Mouse (Mus musculus): Measurements from ENCODE around the gene Farsa. TPM values are rescaled to one million over a fixed set of nuclear protein-coding genes. Genes with fewer than 3 reads are reported as not detected.
"Not testable (repeated sequence)": the region's sequence is repeated elsewhere in the genome, so short reads cannot be mapped to it uniquely, and the experiment has no call there.

Gene Farsa
- polyA plus RNA-seq, 1 experiment from 2014 or later, result 54.5 TPM

DNA sequence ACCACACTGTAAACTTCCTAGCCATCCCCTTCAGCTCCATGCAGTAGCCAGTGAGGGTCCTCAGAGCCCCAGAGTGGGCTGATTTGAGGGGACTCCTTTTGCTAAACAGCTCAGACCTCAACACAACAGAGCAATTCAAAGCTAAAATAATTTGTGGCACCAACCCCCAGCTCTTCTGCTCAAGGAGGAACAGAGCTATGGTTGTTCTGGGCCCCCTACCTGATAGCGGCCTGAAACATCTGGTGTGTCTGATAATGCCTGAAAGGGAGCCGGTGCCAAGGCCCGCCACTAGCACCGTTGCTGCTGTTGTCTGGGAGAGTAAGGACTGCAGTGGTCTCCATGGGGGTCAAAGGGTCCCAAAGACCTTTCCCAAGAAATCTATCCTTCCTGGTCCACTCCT lies 44.3 kb downstream of the Farsa start:
- Histone ChIP-seq H3K4me3 (ENCODE audit: low read depth, low read length) (peak overlapping the region; percentile 77; the same call in 1 of the 2 replicates), H3K27me3 (ENCODE audit: control insufficient read depth, insufficient read depth, low read length) (peaks cover 11% of the 10 kb centered on the region), H3K9ac (ENCODE audit: low read depth, low read length) (peak overlapping the region; percentile 10; the same call in 1 of the 2 replicates), H3K4me1 (ENCODE audit: control insufficient read depth, insufficient read depth, low read length) (peaks cover 9% of the 10 kb centered on the region), H3K36me3 (ENCODE audit: control insufficient read depth, insufficient read depth, low read length) (no peaks in the 10 kb centered on the region), H3K4me2 (peak overlapping the region; percentile 99), H3K9me3 (replicated peaks; ENCODE audit: control insufficient read depth, low read length) (no peaks in the 10 kb centered on the region), H3K27ac (ENCODE audit: low read depth, low read length) (peak overlapping the region; percentile 90)
- peak; percentile 63 for ATAC-seq (replicated peaks; ENCODE audit: insufficient number of reproducible peaks, low FRiP score, low TSS enrichment)
- 14% methylated on average over 4 of the region's 4 CpGs for WGBS (ENCODE audit: insufficient replicate concordance)

DNA sequence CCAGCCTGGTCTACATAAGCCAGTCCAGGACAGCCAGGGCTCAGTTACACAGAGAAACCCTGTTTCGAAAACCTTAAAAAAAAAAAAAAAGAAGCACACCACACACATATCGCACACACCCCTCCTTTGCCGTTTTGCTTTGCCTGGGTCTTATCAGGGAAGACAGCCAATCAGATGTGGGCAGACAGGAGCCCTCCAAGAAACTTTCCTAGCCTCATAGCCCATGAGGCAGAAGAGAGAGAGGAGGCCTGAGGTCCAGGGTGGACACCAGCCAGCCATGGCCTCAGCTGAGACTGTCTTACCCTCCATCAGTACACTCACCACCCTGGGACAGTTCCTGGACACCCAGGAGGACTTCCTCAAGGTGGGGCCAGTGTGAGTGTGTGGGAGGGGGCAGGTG lies 45.0 kb downstream of the Farsa start, which contains the start of gene Klf1:
Klf1 (plus strand) TSS at position 177 of the 400 bp plus-strand sequence.
- Histone ChIP-seq H3K9ac (ENCODE audit: low read depth, low read length) (peak within 1 kb of the TSS; percentile 88), H3K4me3 (ENCODE audit: low read depth, low read length) (peak within 1 kb of the TSS; percentile 77), H3K27ac (ENCODE audit: low read depth, low read length) (peak within 1 kb of the TSS; percentile 90), H3K4me2 (peak within 1 kb of the TSS; percentile 99), H3K36me3 (ENCODE audit: control insufficient read depth, insufficient read depth, low read length) (no peaks in the 10 kb centered on the region), H3K4me1 (ENCODE audit: control insufficient read depth, insufficient read depth, low read length) (peaks cover 9% of the 10 kb centered on the region), H3K9me3 (replicated peaks; ENCODE audit: control insufficient read depth, low read length) (no peaks in the 10 kb centered on the region), H3K27me3 (ENCODE audit: control insufficient read depth, insufficient read depth, low read length) (peaks cover 11% of the 10 kb centered on the region)
- WGBS (ENCODE audit: insufficient replicate concordance), result 51% methylated on average over 3 of the region's 3 CpGs
- peak; percentile 59 for ATAC-seq (replicated peaks; ENCODE audit: insufficient number of reproducible peaks, low FRiP score, low TSS enrichment)

DNA sequence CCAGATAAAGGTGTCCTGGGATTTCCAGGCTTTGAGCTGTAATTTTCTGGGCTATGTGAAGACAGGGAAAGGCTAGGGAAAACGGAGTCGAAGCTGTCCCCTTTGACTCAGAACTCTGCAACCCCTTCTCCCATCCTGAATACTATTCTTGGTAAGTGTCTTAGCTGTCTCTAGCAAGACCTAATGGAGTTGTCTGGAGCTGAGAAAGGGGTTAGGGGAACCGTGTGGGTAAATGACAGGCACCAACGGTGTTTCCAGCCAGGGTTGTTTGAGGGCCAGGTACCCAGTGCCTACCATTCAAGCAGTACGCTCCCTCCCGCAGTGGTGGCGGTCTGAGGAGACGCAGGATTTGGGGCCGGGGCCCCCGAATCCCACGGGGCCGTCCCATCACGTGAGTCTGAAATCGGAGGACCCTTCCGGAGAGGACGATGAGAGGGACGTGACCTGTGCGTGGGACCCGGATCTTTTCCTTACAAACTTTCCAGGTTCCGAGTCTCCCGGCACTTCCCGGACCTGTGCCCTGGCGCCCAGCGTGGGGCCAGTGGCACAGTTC lies 45.7 kb downstream of the Farsa start:
- H3K27ac ChIP-seq (ENCODE audit: low read depth, low read length), result peak overlapping the region; percentile 90

DNA sequence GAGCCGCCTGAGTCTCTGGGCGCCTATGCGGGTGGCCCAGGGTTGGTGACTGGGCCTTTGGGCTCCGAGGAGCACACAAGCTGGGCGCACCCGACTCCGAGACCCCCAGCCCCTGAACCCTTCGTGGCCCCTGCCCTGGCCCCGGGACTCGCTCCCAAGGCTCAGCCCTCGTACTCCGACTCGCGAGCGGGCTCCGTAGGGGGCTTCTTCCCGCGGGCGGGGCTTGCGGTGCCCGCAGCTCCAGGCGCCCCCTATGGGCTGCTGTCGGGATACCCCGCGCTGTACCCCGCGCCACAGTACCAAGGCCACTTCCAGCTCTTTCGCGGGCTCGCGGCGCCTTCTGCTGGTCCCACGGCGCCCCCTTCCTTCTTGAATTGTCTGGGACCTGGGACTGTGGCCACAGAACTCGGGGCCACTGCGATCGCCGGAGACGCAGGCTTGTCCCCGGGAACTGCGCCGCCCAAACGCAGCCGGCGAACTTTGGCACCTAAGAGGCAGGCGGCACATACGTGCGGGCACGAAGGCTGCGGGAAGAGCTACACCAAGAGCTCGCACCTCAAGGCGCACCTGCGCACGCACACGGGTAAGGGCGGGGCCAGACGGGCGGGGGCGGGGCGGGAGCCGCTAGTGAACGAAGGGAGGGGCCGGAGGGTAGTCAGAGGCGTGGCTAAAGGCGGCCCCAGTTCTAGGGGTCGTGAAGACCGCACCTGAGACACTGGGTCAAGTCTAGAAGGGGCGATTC lies 46.3 kb downstream of the Farsa start:
- WGBS (ENCODE audit: insufficient replicate concordance), result under 1% methylated on average over 67 of the region's 68 CpGs

More for the DNA sequence above, 45.7 kb downstream of the Farsa start:
- H3K9me3 ChIP-seq (replicated peaks; ENCODE audit: control insufficient read depth, low read length), result no peaks in the 10 kb centered on the region
- peaks cover 9% of the 10 kb centered on the region for H3K4me1 ChIP-seq (ENCODE audit: control insufficient read depth, insufficient read depth, low read length)
- H3K36me3 ChIP-seq (ENCODE audit: control insufficient read depth, insufficient read depth, low read length), result no peaks in the 10 kb centered on the region
- H3K4me2 ChIP-seq, result peak overlapping the region; percentile 99
- peak overlapping the region; percentile 77 for H3K4me3 ChIP-seq (ENCODE audit: low read depth, low read length)
- 2% methylated on average over 24 of the region's 24 CpGs for WGBS (ENCODE audit: insufficient replicate concordance)
- no peak for ATAC-seq (replicated peaks; ENCODE audit: insufficient number of reproducible peaks, low FRiP score, low TSS enrichment)
- peaks cover 11% of the 10 kb centered on the region for H3K27me3 ChIP-seq (ENCODE audit: control insufficient read depth, insufficient read depth, low read length)
- peak overlapping the region; percentile 88 for H3K9ac ChIP-seq (ENCODE audit: low read depth, low read length)

DNA sequence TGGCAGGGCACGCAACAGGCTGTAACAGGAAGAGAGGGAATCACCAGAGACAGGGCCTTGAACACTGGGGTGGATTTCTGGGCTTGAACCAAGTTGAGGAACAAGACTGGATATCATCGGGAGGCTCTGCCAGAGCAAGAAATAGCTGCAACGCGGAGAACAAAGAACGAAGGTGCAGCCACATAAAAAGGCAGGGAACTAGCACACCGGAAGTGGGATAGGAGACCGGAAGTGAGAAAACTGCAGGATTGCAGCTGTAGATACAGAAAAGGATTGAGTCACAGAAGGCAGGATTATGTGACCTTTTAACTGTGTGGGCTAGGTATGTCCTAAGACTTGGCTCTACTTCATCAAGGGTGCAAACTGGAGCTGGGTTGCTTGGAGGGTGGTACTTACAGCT lies 47.6 kb downstream of the Farsa start:
- H3K9me3 ChIP-seq (replicated peaks; ENCODE audit: control insufficient read depth, low read length), result no peaks in the 10 kb centered on the region
- no peak for ATAC-seq (replicated peaks; ENCODE audit: insufficient number of reproducible peaks, low FRiP score, low TSS enrichment)
- H3K36me3 ChIP-seq (ENCODE audit: control insufficient read depth, insufficient read depth, low read length), result no peaks in the 10 kb centered on the region
- no peak overlapping the region for H3K4me2 ChIP-seq
- 86% methylated on average over 7 of the region's 7 CpGs for WGBS (ENCODE audit: insufficient replicate concordance)
- H3K4me3 ChIP-seq (ENCODE audit: low read depth, low read length), result no peak overlapping the region
- H3K27me3 ChIP-seq (ENCODE audit: control insufficient read depth, insufficient read depth, low read length), result peaks cover 14% of the 10 kb centered on the region
- no peak overlapping the region for H3K9ac ChIP-seq (ENCODE audit: low read depth, low read length)
- no peak overlapping the region for H3K27ac ChIP-seq (ENCODE audit: low read depth, low read length)
- peaks cover 12% of the 10 kb centered on the region for H3K4me1 ChIP-seq (ENCODE audit: control insufficient read depth, insufficient read depth, low read length)

More for the DNA sequence above, 46.3 kb downstream of the Farsa start:
- Histone ChIP-seq H3K27me3 (ENCODE audit: control insufficient read depth, insufficient read depth, low read length) (peaks cover 11% of the 10 kb centered on the region), H3K9me3 (replicated peaks; ENCODE audit: control insufficient read depth, low read length) (no peaks in the 10 kb centered on the region), H3K4me1 (ENCODE audit: control insufficient read depth, insufficient read depth, low read length) (peaks cover 9% of the 10 kb centered on the region), H3K36me3 (ENCODE audit: control insufficient read depth, insufficient read depth, low read length) (no peaks in the 10 kb centered on the region), H3K4me2 (peak overlapping the region; percentile 99), H3K9ac (ENCODE audit: low read depth, low read length) (peak overlapping the region; percentile 88), H3K27ac (ENCODE audit: low read depth, low read length) (peak overlapping the region; percentile 90), H3K4me3 (ENCODE audit: low read depth, low read length) (peak overlapping the region; percentile 77)
- ATAC-seq (replicated peaks; ENCODE audit: insufficient number of reproducible peaks, low FRiP score, low TSS enrichment), result peak; percentile 81

DNA sequence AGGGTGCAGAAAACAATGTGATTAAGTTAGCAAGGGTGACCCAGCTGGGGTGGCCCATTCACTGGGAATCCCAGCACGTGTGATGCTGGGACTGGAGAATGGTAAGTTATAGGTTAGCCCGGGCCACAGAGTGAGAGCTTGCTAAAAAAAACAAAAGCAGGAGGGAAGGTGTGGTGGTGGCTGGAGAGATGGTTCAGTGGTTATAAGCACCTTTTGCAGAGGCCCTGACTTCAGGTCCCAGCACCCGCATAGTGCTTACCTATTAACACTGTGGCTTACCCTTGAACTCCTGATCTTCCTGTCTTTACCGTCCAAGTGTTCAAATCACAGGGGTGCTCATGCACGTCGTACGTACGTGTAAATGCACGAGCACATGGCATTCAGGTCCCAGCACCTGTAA lies 50.2 kb downstream of the Farsa start:
- Histone ChIP-seq H3K36me3 (ENCODE audit: control insufficient read depth, insufficient read depth, low read length) (no peaks in the 10 kb centered on the region), H3K4me1 (ENCODE audit: control insufficient read depth, insufficient read depth, low read length) (peaks cover 12% of the 10 kb centered on the region), H3K9ac (ENCODE audit: low read depth, low read length) (no peak overlapping the region), H3K27ac (ENCODE audit: low read depth, low read length) (no peak overlapping the region), H3K4me2 (no peak overlapping the region), H3K4me3 (ENCODE audit: low read depth, low read length) (no peak overlapping the region), H3K27me3 (ENCODE audit: control insufficient read depth, insufficient read depth, low read length) (peaks cover 34% of the 10 kb centered on the region), H3K9me3 (replicated peaks; ENCODE audit: control insufficient read depth, low read length) (no peaks in the 10 kb centered on the region)
- 89% methylated on average over 9 of the region's 9 CpGs for WGBS (ENCODE audit: insufficient replicate concordance)
- no peak for ATAC-seq (replicated peaks; ENCODE audit: insufficient number of reproducible peaks, low FRiP score, low TSS enrichment)

DNA sequence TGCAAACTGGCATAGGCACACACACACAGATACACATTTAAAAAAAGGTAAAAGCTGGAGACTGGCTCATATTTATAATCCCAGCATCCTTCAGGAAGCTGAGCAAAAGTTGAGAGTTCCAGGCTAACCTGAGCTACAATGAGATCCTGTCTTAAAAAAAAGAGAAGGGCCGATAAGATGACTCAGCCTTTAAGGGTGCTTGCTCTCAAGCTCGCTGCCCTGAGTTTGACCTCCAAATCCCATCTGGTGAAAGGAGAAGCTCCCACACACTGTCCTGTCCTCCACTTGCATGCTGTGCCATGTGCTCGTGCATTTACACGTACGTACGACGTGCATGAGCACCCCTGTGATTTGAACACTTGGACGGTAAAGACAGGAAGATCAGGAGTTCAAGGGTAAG lies 50.7 kb downstream of the Farsa start:
- no peak for ATAC-seq (replicated peaks; ENCODE audit: insufficient number of reproducible peaks, low FRiP score, low TSS enrichment)
- Histone ChIP-seq H3K27me3 (ENCODE audit: control insufficient read depth, insufficient read depth, low read length) (peaks cover 37% of the 10 kb centered on the region), H3K9ac (ENCODE audit: low read depth, low read length) (no peak overlapping the region), H3K4me1 (ENCODE audit: control insufficient read depth, insufficient read depth, low read length) (peaks cover 12% of the 10 kb centered on the region), H3K4me3 (ENCODE audit: low read depth, low read length) (no peak overlapping the region), H3K9me3 (replicated peaks; ENCODE audit: control insufficient read depth, low read length) (no peaks in the 10 kb centered on the region), H3K27ac (ENCODE audit: low read depth, low read length) (no peak overlapping the region), H3K36me3 (ENCODE audit: control insufficient read depth, insufficient read depth, low read length) (no peaks in the 10 kb centered on the region), H3K4me2 (no peak overlapping the region)
- 78% methylated on average over 8 of the region's 8 CpGs for WGBS (ENCODE audit: insufficient replicate concordance)

DNA sequence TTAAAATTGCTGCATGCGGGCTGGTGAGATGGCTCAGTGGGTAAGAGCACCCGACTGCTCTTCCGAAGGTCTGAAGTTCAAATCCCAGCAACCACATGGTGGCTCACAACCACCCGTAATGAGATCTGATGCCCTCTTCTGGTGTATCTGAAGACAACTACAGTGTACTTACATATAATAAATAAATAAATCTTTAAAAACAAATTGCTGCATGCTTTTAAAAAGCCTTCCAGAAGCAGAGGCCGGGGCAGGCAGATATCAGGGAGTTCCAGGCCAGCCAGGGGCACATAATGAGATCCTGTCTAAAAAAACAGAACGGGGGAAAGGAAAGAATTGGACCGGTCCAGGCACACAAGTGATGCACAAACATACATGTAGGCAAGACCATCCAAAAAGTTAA lies 51.2 kb downstream of the Farsa start:
- H3K4me3 ChIP-seq (ENCODE audit: low read depth, low read length), result peak overlapping the region; percentile 54
- not testable (repeated sequence) for H3K27ac ChIP-seq (ENCODE audit: low read depth, low read length); ATAC-seq (replicated peaks; ENCODE audit: insufficient number of reproducible peaks, low FRiP score, low TSS enrichment); H3K36me3 ChIP-seq (ENCODE audit: control insufficient read depth, insufficient read depth, low read length); H3K9ac ChIP-seq (ENCODE audit: low read depth, low read length); H3K9me3 ChIP-seq (replicated peaks; ENCODE audit: control insufficient read depth, low read length)
- peaks cover 39% of the 10 kb centered on the region for H3K27me3 ChIP-seq (ENCODE audit: control insufficient read depth, insufficient read depth, low read length)
- peak overlapping the region; percentile 92 for H3K4me2 ChIP-seq
- peaks cover 14% of the 10 kb centered on the region for H3K4me1 ChIP-seq (ENCODE audit: control insufficient read depth, insufficient read depth, low read length)
- 25% methylated on average over 7 of the region's 7 CpGs for WGBS (ENCODE audit: insufficient replicate concordance)
